Mouse (Mus musculus): ENCODE data around the gene Defb30. TPM values are rescaled to one million over a fixed set of nuclear protein-coding genes. Genes with fewer than 3 reads are reported as not detected.

Defb30 gene
- not detected in 2 replicates for total RNA-seq (2012; rRNA removed)
- not detected in 2 replicates for total RNA-seq (2014; rRNA removed)
- not detected in 2 replicates for polyA plus RNA-seq (2012; ENCODE audit: insufficient read length, low read depth)

- no peak for TF ChIP-seq SIN3A (IDR thresholded peaks at IDR 0.05; ENCODE audit: low read length)
- no peak for TF ChIP-seq ELF1 (IDR thresholded peaks at IDR 0.05; ENCODE audit: low read depth, low read length)
- H3K4me3 ChIP-seq (replicated peaks in 1 of 3; ENCODE audit: low read depth in 2 of 3, low read length in 2 of 3, poor library complexity in 1 of 3) = no peak within 1 kb of the TSS
- in situ Hi-C loops (cut with MboI; ENCODE audit: low pct_ligation_motif_present, low pct_unique_long_range_greater_than_20kb, low sequenced_read_pairs) = no loop called here
- H3K4me2 ChIP-seq (ENCODE audit: insufficient read depth, low read depth, poor library complexity, severe bottlenecking) = no peak within 1 kb of the TSS
- dilution Hi-C loops (cut with MboI; ENCODE audit: extremely low pct_ligation_motif_present, extremely low pct_unique_long_range_greater_than_20kb, low sequenced_read_pairs) = no loop called here
- no peaks in the 10 kb centered on the region for H3K36me3 ChIP-seq (replicated peaks in 1 of 2; ENCODE audit: control insufficient read depth in 1 of 2, insufficient read depth in 1 of 2, low read length in 1 of 2)
- DNase-seq (ENCODE audit: extremely low read depth) = no peak
- no peaks in the 10 kb centered on the region for H3K27me3 ChIP-seq (replicated peaks)
- peaks cover 2 to 26% of the 10 kb centered on the region in 2 experiments; a peak in 3 of 4 replicates for H3K4me1 ChIP-seq (ENCODE audit: control insufficient read depth in 1 of 2, insufficient read depth in 2 of 2)
- H3K9me3 ChIP-seq (replicated peaks; ENCODE audit: low read length) = no peaks in the 10 kb centered on the region
- no peak within 1 kb of the TSS for H3K9ac ChIP-seq (ENCODE audit: insufficient read depth, low read depth)
- H3K79me2 ChIP-seq (replicated peaks; ENCODE audit: control insufficient read depth, extremely low read depth, insufficient read depth, poor library complexity, severe bottlenecking) = no peaks in the 10 kb centered on the region
- H3K27ac ChIP-seq (ENCODE audit: insufficient read depth, low read depth) = no peak within 1 kb of the TSS
Observed at GRCm38 (mm10) chr14:63049910-63050370, at the start of gene Defb30. TSS of gene Defb30 (minus strand) at chr14:63049960.

DNA sequence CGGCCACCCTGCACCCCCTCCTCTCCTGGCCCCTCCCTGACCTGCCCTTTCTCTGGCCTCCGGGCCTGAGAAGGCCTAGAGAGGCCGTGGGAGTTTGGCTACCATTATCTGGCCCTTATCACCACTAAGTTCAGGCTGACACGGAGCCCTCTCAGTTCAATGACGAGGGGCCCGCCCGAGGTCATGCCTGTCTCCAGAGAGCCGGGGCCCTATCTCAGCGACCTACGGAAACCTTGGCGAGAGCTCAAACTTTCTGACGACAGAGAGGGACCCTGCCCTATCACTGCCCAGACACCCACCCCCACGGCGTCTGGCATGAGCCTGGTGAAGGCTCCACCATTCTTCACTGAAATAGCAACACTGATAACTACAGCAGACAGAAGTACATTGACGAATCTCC lies 17.9 kb upstream of the Defb30 start:
- peaks cover 38% of the 10 kb centered on the region for H3K27me3 ChIP-seq (replicated peaks)
- H3K4me2 ChIP-seq (ENCODE audit: insufficient read depth, low read depth, poor library complexity, severe bottlenecking) = no peak overlapping the region
- no peak overlapping the region for H3K9ac ChIP-seq (ENCODE audit: insufficient read depth, low read depth)
- in situ Hi-C loops (cut with MboI; ENCODE audit: low pct_ligation_motif_present, low pct_unique_long_range_greater_than_20kb, low sequenced_read_pairs) (no loop called here), dilution Hi-C loops (cut with MboI; ENCODE audit: extremely low pct_ligation_motif_present, extremely low pct_unique_long_range_greater_than_20kb, low sequenced_read_pairs) (no loop called here)
- no peaks in the 10 kb centered on the region for H3K36me3 ChIP-seq (replicated peaks in 1 of 2; ENCODE audit: control insufficient read depth in 1 of 2, insufficient read depth in 1 of 2, low read length in 1 of 2)
- H3K4me3 ChIP-seq (replicated peaks in 1 of 3; ENCODE audit: low read depth in 2 of 3, low read length in 2 of 3, poor library complexity in 1 of 3) = no peak overlapping the region
- peaks cover 3% of the 10 kb centered on the region for H3K9me3 ChIP-seq (replicated peaks; ENCODE audit: low read length)
- no peaks in the 10 kb centered on the region for H3K79me2 ChIP-seq (replicated peaks; ENCODE audit: control insufficient read depth, extremely low read depth, insufficient read depth, poor library complexity, severe bottlenecking)
- no peak for TF ChIP-seq MAFK (IDR thresholded peaks at IDR 0.05; ENCODE audit: insufficient replicate concordance, low read length)
- TF ChIP-seq SMC3 (IDR thresholded peaks at IDR 0.05; ENCODE audit: low read depth, low read length) = no peak
- no peak for TF ChIP-seq TBP (conservative IDR thresholded peaks at IDR 0.05; ENCODE audit: low read depth, low read length)
- no peak for TF ChIP-seq MXI1 (IDR thresholded peaks at IDR 0.05; ENCODE audit: low read depth, low read length)
- TF ChIP-seq IRF4 (IDR thresholded peaks at IDR 0.05; ENCODE audit: low read depth, low read length) = no peak
- TF ChIP-seq ZMIZ1 (IDR thresholded peaks at IDR 0.05; ENCODE audit: low read depth, low read length) = no peak
- no peak for TF ChIP-seq CTCF (conservative IDR thresholded peaks at IDR 0.05 in 1 of 2, IDR thresholded peaks at IDR 0.05 in 1 of 2; ENCODE audit: low read depth in 2 of 2, low read length in 2 of 2)
- no peak for TF ChIP-seq MYC (IDR thresholded peaks at IDR 0.05; ENCODE audit: low read depth, low read length)
- TF ChIP-seq JUND (conservative IDR thresholded peaks at IDR 0.05; ENCODE audit: low read depth, low read length) = no peak
- TF ChIP-seq MAX (IDR thresholded peaks at IDR 0.05; ENCODE audit: low read length) = no peak
- no peak for TF ChIP-seq NRF1 (IDR thresholded peaks at IDR 0.05; ENCODE audit: low read depth, low read length)
- no peak for TF ChIP-seq SIN3A (IDR thresholded peaks at IDR 0.05; ENCODE audit: low read length)
- no peak for TF ChIP-seq CHD2 (IDR thresholded peaks at IDR 0.05; ENCODE audit: low read length)
- no peak for TF ChIP-seq PAX5 (IDR thresholded peaks at IDR 0.05; ENCODE audit: low read length)
- no peak for DNase-seq (ENCODE audit: extremely low read depth)
- H3K27ac ChIP-seq (ENCODE audit: insufficient read depth, low read depth) = no peak overlapping the region
- peaks cover 0 to 4% of the 10 kb centered on the region in 2 experiments; a peak in 2 of 4 replicates for H3K4me1 ChIP-seq (ENCODE audit: control insufficient read depth in 1 of 2, insufficient read depth in 2 of 2)

Data from CH12.LX (cell line).